Mouse (Mus musculus) liver, adult 2 months (tissue): ENCODE results near the gene Pigt.

Experiments
- CTCF ChIP-seq: fragments of 200-500 bp; IDR thresholded peaks from 2 replicates; pipeline ENCODE4 v1.5.1; 2011; ENCODE audit warnings: low read depth, low read length, control low read depth
- POLR2A ChIP-seq: fragments of 200-500 bp; IDR thresholded peaks from 2 replicates; pipeline ENCODE4 v1.6.1; 2011; ENCODE audit warnings: low read length, control low read depth; ENCODE audit not compliant: insufficient read depth; ENCODE audit errors: extremely low read depth

DNA sequence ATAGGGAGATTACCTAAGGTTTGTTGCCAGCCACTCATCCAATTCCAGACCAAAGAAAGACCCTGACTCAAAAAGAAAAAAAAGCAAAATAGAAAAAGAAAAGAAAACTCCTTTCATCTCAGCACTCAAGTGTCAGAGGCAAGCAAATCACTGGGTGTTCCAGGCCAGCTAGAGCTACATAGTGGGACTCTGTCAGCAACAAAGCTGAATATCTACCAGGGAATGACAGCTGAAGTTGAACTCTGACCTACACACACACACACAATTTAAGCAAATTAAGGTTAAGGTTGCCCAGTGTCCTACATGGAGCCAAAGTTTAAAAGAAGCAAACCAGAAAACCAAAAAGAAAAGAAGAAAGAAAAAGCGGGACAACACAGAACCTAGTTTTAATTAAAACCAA is 49.2 kb upstream of the Pigt start:
- TF ChIP-seq POLR2A (no peak), CTCF (no peak)
